Mouse (Mus musculus): ENCODE data around the gene Eif2d. TPM values are rescaled to one million over a fixed set of nuclear protein-coding genes. Genes with fewer than 3 reads are reported as not detected.
"Not testable (repeated sequence)": the region's sequence is repeated elsewhere in the genome, so short reads cannot be mapped to it uniquely, and the experiment has no call there.

Gene Eif2d
- total RNA-seq, 2 experiments from 2014 or later: 37.9 to 39.6 TPM

DNA sequence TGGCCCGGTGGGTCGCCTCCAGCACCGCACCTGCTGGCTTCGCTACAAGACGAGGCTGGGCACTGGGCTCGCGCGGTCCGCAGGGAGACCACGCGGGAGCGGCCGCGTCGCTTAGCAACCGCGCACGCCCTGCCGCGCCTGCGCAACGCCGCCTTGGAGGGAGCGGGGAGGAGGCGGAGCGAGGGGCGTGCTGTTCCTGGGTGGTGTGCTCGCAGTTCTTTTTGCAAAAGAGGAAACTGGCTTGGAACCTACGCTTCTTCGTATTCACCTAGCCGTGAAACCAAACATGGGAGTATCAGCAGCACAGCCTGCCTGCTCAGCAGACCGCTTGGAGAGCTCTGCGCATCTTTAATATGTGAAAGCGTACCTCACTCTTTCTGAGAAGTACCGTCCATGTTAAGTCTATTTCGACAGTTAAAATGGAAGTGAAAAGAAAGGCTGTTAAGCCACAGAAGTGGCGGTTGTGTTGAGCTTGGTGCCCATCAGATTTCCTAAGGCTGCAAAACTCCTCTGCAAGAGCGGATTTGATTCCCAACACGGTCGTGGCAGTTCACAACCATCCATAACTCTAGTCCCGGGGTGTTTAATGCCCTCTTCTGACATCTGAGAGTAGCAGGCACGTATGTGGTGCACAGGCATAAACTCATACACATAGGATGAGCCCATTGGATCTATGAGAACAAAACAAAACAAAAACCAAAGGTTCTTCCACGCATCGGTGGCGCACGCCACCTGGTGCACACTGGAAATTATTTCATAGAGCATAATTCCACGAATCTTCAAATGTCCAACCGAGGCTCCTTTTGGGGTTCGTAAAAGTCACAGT lies 14.6 kb upstream of the Eif2d start, which contains the start of gene Dyrk3:
Gene Dyrk3, minus strand, starts transcription at position 150 of the 826 bp plus-strand sequence.
- intact Hi-C loops (cut with DNase I): no loop called here
- DNase-seq (ENCODE audit: extremely low spot score in 1 of 2, low spot score in 2 of 2): peak; percentile 86 to 94

DNA sequence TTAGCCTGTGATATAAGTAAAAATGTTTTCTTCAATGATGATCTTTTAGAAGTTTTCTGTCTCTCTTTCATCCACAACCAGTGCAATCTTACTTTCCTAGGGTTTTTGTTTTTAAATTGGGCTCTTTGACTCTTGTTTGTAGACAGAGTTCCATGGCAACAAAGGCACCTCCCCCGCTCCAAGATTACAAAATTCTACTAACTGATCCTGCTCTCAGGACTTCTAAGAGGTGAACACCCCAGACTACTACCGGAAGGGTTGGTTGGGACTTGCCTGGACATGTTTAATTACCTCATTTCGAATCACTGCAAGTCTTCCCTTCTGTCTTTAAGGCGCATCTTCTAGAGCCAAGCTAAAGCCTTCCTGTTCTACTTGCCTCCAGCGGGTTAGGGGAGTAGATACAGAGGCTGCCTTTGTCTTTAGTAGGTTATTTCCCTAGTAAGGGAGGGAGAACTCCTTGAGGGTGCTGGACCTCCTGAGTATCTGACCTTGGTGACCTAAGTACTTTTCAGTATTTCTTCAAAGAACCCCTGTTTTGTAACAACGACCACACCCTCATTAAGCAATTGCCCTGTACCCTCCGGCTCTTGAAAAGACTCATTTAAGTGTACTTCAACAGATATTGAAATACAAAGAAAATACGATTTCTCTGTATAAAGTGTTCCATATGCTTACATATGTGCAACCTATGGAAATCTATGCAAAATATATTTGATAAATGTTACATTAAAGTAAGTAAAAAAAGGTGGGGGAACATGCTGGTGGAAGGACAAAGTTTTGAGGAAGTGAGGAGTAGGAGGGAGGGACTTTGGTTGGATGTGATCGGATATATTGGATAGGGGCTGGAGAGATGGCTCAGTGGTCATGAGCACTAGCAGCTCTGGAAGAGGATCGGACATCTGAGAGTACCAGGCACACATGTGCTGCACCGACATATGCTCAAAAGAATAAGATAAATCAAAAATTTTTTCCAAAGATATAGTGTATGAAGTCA lies 13.6 kb upstream of the Eif2d start:
- intact Hi-C loops (cut with DNase I): no loop called here

DNA sequence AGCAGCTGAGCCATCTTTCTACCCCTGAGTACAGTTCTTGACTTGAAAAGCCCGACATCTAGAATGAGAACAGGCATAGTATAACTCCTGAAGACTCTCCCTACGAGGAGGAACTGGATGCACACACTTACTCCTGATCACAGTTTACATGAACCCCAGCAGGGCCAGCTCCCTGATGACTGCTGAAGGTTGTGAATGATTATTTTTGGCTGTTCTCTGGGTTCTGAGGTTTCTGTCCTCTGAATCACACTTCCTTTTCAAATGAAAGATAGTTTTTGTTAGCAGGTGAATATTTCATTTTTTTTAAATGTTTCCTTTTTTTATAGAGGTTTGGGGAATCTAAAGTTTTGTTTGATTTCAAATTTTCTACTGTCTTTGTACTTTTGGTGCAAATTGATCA lies 11.5 kb upstream of the Eif2d start:
- intact Hi-C loops (cut with DNase I): no loop called here
- no peak for DNase-seq (ENCODE audit: extremely low spot score in 1 of 2, low spot score in 2 of 2)

More for the DNA sequence above, 13.6 kb upstream of the Eif2d start:
- no peak for DNase-seq (ENCODE audit: extremely low spot score in 1 of 2, low spot score in 2 of 2)

DNA sequence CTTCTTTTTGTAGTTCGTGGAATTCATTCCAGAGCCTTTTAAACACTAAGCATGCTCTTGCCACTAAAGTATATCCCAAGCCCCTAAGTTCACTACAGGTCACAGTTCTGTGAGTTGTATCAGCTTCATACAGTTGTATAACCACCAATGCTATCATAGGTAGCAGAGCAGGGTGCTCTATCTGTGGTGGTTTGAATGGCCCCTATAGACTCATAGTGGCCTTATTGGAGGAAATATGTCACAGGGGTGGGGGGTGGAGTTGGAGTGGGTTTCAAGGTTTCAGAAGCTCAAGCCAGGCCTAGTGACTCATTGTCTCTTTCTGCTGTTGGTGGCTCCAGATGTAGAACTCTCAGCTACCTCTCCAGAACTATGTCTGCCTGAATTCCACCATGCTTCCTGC lies 10.5 kb upstream of the Eif2d start:
- DNase-seq (ENCODE audit: extremely low spot score in 1 of 2, low spot score in 2 of 2): no peak
- intact Hi-C loops (cut with DNase I): no loop called here

DNA sequence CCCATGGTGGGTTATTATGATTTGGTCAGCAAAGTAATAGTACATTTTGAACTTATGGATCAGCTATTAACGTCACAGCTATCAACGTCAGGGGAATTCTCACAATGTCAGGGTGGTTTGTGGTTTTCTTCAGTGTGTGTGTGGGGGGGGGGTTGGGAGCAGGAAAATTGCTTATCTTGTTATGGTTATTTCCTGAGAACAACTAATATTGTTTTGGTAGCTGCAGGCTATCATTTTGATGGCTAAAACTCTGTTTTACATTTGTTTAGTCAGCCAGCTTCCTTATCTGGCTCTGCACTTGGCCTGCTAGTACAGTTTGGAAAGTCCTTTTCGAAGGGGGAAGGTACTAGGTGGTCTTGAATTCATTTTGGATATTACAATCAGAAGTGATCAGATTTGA lies 7.8 kb upstream of the Eif2d start:
- DNase-seq (ENCODE audit: extremely low spot score in 1 of 2, low spot score in 2 of 2); intact Hi-C loops (cut with DNase I): not testable (repeated sequence)

DNA sequence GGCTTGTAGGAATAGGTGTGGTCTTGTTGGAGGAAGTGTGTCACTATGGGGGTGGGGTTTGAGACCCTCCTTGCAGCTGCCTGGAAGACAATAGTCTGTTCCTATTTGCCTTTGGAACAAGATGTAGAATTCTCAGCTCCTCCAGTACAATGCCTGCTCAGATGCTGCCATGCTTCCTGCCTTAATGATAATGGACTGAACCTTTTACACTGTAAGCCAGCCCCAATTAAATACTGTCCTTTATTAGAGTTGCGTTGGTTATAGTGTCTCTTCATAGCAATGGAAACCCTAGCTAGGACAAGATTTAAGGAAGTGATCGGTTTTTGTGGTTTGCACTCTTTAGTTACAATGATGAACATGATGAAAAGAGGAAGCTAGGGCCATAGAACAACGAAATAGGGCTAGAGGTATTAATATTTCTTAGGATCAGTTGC lies 6.8 kb upstream of the Eif2d start:
- intact Hi-C loops (cut with DNase I): no loop called here
- DNase-seq (ENCODE audit: extremely low spot score in 1 of 2, low spot score in 2 of 2): no peak

DNA sequence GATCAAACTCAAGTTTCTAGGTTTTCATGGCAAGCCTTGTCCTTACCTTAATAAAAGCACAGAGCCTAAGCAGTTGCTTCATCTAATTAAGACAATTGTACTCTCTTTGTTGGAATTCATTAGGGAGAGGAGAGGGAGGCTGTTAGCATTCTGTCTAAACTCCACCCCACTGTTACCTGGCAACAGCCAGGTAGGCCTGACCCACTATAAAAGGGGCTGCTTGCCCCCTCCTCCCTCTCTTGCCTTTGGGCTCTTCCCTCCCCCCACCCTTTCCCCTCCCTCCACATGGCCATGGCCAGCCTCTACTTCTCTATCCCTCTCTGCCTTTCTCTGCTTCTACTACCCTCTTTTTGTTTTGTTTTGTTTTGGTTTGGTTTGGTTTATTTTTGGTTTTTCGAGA lies 3.5 kb upstream of the Eif2d start:
- intact Hi-C loops (cut with DNase I): no loop called here
- no peak for DNase-seq (ENCODE audit: extremely low spot score in 1 of 2, low spot score in 2 of 2)

DNA sequence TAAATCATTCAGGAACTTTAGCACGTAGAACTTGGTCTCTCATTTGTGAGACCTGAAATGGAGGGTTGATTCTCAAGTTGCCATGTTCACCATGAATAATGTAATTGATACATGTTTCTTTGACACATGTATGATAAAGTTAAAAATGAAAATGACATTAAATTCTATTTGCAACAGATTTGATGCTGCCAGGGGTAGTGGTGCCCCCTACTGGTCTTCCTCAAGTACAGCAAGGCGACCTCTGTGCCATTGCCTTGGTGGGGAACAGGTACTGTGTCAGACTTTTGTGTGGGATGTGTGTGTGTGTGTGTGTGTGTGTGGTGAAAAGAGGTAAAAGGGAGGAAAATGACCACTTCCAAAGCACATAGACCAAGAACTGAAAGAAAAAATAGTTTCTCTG lies 2.5 kb downstream of the Eif2d start:
- intact Hi-C loops (cut with DNase I): loop anchor here (2.0 kb wide), 1 partner anchor 41 kb away; no protein-coding TSS in a partner anchor
- no peak for DNase-seq (ENCODE audit: extremely low spot score in 1 of 2, low spot score in 2 of 2)

DNA sequence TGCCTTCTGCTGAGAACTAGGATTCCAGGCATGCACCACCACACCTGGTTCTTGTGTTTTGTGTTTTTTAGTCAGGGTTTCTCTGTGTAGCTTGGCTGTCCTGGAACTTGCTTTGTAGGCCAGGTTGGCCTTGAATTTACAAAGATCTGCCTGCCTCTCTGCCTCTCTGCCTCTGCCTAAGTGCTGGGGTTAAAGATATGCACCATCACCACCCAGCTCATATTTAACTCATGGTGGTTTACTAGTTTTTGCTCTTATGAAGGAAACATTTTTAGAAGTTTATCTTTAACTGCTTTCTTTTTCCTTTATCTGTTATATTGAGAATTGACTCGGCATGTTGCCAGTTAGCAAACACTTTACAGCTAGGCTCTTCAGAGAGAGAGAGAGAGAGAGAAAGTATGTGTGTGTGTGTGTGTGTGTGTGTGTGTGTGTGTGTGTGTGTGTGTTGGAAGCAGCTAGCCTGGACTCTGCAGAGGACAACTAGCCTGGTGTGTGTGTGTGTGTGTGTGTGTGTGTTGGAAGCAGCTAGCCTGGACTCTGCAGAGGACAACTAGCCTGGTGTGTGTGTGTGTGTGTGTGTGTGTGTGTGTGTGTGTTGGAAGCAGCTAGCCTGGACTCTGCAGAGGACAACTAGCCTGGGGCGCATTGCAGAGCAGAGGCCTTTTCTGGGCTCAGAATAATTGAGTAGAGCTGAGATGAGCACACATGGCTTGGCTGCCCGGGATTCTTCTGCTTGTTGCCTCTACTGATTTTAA lies 6.8 kb downstream of the Eif2d start:
- intact Hi-C loops (cut with DNase I): not testable (repeated sequence)

DNA sequence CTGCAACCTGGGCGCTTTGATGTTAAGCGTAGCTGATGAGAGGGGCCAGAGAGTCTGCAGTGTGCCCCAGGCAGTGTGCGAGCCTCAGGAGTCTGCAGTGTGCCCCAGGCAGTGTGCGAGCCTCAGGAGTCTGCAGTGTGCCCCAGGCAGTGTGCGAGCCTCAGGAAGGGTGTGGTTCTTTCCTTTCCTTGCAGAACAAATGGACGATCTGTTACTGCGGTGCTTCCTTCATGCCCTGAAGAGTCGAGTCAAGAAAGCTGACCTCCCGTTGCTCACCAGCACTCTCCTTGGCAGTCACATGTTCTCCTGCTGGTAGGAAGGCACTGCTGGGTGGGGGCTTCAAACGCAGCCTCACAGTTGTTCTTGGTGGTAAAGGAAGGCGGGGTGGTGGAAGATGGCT lies 8.1 kb downstream of the Eif2d start:
- intact Hi-C loops (cut with DNase I): no loop called here
- DNase-seq (ENCODE audit: extremely low spot score in 1 of 2, low spot score in 2 of 2): no peak

More for the DNA sequence above, 6.8 kb downstream of the Eif2d start:
- DNase-seq (ENCODE audit: extremely low spot score in 1 of 2, low spot score in 2 of 2): not testable (repeated sequence)

DNA sequence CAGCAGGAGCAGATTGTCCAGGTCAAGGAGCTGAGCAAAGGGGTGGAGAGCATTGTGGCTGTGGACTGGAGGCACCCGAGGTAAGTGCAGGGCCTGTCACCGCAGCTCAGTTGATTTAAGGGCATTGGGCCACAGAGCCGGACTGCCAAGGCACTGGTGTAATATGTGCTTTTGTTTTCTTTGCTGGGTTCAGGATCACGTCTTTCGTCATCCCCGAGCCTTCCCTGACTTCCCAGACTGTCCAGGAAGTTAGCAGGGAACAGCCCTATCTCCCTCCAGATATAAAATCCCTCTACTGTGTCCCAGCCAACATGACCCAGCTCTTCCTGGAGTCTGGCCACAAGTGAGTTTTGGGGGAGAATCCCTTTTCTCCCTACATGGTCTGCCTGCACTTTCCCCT lies 11.4 kb downstream of the Eif2d start:
- no peak for DNase-seq (ENCODE audit: extremely low spot score in 1 of 2, low spot score in 2 of 2)
- intact Hi-C loops (cut with DNase I): no loop called here

DNA sequence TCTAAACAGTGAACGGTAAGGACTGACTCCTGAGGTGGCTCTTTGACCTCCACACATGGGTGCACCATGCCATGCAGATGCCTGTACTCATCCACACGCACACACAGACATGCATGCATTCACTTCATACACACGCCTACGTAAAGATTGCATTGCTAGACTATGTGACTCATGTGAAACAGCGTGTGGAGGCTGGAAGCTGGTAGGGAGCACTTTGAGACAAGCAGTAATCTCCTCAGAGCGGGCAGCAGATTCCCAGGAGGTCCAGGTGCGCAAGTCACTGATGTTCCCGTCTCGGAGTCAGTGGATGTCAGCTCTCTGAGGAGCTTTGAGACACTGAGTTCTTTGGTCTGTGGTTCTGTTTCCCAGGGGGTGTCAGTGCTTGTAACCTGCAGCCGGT lies 14.6 kb downstream of the Eif2d start:
- intact Hi-C loops (cut with DNase I): no loop called here
- DNase-seq (ENCODE audit: extremely low spot score in 1 of 2, low spot score in 2 of 2): no peak

DNA sequence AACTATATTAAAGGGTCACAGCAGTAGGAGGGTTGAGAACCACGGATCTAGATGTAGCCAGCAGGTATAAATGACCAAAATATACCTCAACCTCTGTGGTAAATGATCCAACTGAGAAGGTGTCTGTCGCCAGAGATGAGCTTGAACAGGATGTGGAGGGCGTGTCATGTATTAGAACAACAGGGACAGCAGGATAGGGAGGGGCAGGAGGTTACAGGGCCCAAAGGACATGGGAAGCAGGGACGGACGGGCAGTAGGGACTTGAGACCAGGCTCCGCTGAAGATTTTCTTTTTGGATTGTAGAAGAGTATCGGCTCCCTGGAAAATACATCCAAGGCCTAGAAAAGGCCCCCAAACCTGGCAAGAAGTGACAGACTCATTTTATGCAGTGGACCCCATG lies 20.0 kb downstream of the Eif2d start:
- DNase-seq (ENCODE audit: extremely low spot score in 1 of 2, low spot score in 2 of 2): no peak
- intact Hi-C loops (cut with DNase I): no loop called here

DNA sequence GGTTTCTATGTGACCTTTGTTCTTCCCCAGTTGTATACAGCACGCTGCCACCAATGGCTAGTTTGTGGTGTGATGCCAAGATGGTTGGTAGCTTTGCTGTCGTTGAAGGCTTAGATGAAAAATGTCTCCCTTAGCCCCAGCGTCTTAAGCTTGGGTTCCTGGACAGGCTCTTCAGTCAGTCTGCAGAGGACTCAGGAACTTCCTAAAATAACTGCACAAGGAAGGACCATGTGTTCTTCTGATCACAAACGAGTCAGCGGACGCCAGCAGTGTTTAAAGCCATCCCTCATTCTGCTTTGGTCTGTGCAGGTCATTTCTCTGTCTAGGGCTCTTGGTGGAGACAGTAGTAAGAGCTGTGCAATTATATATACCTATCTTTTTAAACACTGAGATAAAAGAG lies 20.8 kb downstream of the Eif2d start:
- intact Hi-C loops (cut with DNase I): no loop called here
- no peak for DNase-seq (ENCODE audit: extremely low spot score in 1 of 2, low spot score in 2 of 2)

DNA sequence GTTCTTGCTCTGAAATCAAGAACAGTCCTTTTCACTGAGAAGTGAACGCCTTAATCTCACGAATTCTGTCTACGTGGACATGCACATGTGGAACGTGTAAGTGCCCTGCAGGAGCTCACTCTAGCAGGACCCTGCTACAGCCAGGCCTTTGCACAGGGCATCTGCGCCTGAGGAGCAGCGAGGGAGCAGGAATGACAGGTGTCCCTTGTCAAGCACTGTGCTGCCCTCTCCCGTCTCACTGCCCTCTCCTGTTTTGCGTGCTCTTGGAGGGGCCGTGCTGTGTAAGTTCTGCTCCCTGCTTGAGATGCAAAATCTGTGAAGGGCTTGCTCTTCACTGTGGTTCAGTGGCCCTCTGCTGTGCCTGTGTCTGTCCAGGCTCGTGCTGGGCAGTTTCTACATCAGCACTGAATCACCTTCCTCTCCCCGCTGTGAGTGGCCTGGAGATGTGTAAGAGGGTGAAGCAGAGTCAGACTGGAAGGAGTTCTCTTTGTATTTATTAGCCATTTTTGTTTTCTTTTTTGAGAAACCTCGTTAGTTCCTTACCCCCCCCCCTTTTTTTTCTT lies 21.4 kb downstream of the Eif2d start:
- intact Hi-C loops (cut with DNase I): no loop called here
- peak in 1 of 2 experiments; percentile 15 for DNase-seq (ENCODE audit: extremely low spot score in 1 of 2, low spot score in 2 of 2)

DNA sequence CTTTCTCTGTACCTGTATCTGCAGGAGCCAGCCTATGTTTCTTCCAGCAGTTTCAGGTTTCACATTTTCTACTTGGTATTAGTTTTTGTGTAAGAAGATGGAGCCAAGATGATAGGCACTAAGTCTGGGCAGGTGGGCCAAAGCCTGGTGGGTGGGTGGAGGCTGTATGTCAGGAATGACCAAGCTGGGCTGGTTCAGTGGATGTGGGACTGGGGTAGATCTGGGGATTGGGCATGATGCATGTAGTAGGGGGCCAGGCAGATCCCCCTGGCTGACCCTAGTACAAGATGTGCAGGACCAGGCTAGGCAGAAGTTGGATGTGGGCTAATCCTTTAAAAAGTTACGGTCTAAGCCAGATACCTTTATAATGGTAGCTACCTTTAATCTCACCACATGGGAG lies 22.2 kb downstream of the Eif2d start:
- intact Hi-C loops (cut with DNase I): no loop called here
- peak in 1 of 2 experiments; percentile 15 for DNase-seq (ENCODE audit: extremely low spot score in 1 of 2, low spot score in 2 of 2)

DNA sequence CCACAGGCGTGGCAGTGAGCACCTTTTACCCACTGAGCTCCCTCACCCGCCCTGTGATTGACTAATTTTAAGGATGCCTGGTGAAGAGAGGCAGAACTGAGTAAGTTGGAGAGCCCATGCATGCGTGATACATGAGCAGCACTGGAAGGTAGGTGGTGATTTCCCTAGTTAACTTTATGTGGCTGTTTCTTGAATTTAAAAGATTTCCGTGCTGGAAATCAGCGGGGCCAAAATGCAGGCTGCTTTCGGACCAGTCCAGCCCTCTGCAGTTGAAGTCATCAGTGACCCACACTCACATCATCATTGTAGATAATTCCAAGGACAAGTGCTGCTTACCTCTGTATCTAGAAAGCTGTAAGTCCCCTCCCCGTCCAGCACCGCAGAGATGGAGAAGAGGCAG lies 22.8 kb downstream of the Eif2d start:
- no peak for DNase-seq (ENCODE audit: extremely low spot score in 1 of 2, low spot score in 2 of 2)
- intact Hi-C loops (cut with DNase I): no loop called here

DNA sequence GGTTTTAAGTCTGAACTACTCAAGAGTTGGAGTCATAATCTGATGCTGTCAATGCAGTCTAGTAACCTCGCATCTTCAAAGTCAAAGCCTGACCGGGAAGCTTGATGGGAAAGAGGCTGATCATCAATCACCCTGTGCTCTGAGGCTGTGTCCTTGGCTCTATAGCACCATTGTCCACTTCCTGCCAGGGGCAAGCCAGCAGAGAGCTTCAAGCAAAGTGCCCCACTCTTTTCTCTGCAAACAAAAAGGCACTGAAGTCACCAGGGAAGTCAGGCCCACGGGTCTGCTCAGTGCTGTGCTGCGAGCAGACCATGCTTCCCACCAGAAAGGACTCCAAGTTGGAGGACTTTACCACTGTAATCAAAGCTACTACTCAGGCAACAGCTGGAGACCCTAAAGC lies 24.3 kb downstream of the Eif2d start:
- DNase-seq (ENCODE audit: extremely low spot score in 1 of 2, low spot score in 2 of 2): no peak
- intact Hi-C loops (cut with DNase I): no loop called here

DNA sequence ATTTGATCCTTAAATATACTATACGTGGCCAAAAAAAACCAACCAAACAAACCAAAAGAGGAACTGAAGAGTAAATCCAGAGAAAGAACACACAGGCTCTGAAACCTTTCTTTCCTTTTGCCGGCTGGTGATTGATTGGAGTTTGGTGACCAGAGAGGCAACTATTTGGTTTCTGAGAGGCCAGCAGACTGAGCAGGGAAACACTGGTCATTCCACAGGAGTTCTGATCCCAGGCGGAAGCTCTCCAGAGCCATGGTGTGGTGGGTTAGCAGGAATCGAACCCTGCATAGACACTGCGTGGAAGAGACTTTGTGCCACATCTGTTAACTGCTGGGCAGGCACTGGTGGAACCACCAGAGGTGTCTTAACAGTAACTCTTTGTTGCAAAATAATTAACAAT lies 25.1 kb downstream of the Eif2d start:
- intact Hi-C loops (cut with DNase I): no loop called here
- DNase-seq (ENCODE audit: extremely low spot score in 1 of 2, low spot score in 2 of 2): no peak

All from left cerebral cortex, postnatal 10 days (tissue).